Mouse (Mus musculus) kidney, adult 2 months (tissue): ENCODE results near the gene Olfr766-ps1. TPM values are rescaled to one million over a fixed set of nuclear protein-coding genes. Genes with fewer than 3 reads are reported as not detected.

Experiments
- DNase-seq: peaks from one replicate; pipeline ENCODE4 v3.0.0; 2021
- H3K27ac ChIP-seq: fragments of 200-500 bp; 2 replicates; pipeline ENCODE4 v1.5.1; 2012; ENCODE audit warnings: low read depth, low read length, control low read depth, inconsistent platforms; ENCODE audit not compliant: insufficient read depth
- H3K27me3 ChIP-seq: fragments of 200-500 bp; replicated peaks from 2 replicates; pipeline ENCODE4 v1.6.1; 2012; ENCODE audit warnings: mild to moderate bottlenecking, moderate library complexity, low read length, inconsistent platforms; ENCODE audit not compliant: control insufficient read depth, insufficient read depth
- H3K36me3 ChIP-seq: fragments of 200-500 bp; 2 replicates; pipeline ENCODE4 v1.6.1; 2012; ENCODE audit warnings: mild to moderate bottlenecking, moderate library complexity, low read length, inconsistent platforms; ENCODE audit not compliant: control insufficient read depth, insufficient read depth
- H3K4me1 ChIP-seq: fragments of 200-500 bp; 2 replicates; pipeline ENCODE4 v1.6.1; 2011; ENCODE audit warnings: low read length; ENCODE audit not compliant: control insufficient read depth, insufficient read depth
- H3K4me3 ChIP-seq: fragments of 200-500 bp; 2 replicates; pipeline ENCODE4 v1.5.1; 2011; ENCODE audit warnings: mild to moderate bottlenecking, low read depth, low read length, control low read depth; ENCODE audit not compliant: insufficient read depth
- CTCF ChIP-seq: fragments of 200-500 bp; conservative IDR thresholded peaks from 2 replicates; pipeline ENCODE4 v1.5.1; 2011; ENCODE audit warnings: low read depth, mild to moderate bottlenecking, control low read depth, low read length, moderate library complexity, mixed read lengths; ENCODE audit not compliant: insufficient read depth, insufficient read length
- POLR2A ChIP-seq: fragments of 200-500 bp; IDR thresholded peaks from one replicate; pipeline ENCODE4 v1.6.1; 2011; ENCODE audit warnings: low read depth, low read length, control low read depth
- WGBS: fragments of 180-500 bp; shearing (Covaris S2); methylation state at CpG from one replicate; pipeline ENCODE4 v1.1.7; 2018; 5-methylcytosine and 5-hydroxymethylcytosine counted together
- polyA plus RNA-seq: library from polyadenylated mRNA; depleted of rRNA; stranded (reverse); fragments of >200 nt; gene quantifications from 2 replicates; pipeline ENCODE4 v1.2.3, GENCODE M21; 2012; rRNA removed

The Olfr766-ps1 gene
- polyA plus RNA-seq, 1 experiment = not detected

- TF ChIP-seq CTCF (no peak), POLR2A (no peak)
These were observed 40.4 kb downstream of the Olfr766-ps1 start for GRCm38 (mm10) chr10:129028343-129028742.

GRCm38 (mm10) chr10:129026018-129026662, 42.6 kb downstream of the Olfr766-ps1 start:
- peak; percentile 37 for DNase-seq

More at GRCm38 (mm10) chr10:129028343-129028742, 40.4 kb downstream of the Olfr766-ps1 start:
- Histone ChIP-seq H3K36me3 (no peaks in the 10 kb centered on the region), H3K4me3 (no peak overlapping the region), H3K4me1 (no peaks in the 10 kb centered on the region), H3K27me3 (no peaks in the 10 kb centered on the region), H3K27ac (no peak overlapping the region)
- no peak for DNase-seq
- 20% methylated on average over 2 of the region's 2 CpGs for WGBS

GRCm38 (mm10) chr10:129023319-129023718, 45.5 kb downstream of the Olfr766-ps1 start:
- Histone ChIP-seq H3K4me1 (no peaks in the 10 kb centered on the region), H3K27ac (no peak overlapping the region), H3K4me3 (no peak overlapping the region), H3K36me3 (no peaks in the 10 kb centered on the region), H3K27me3 (no peaks in the 10 kb centered on the region)
- DNase-seq = no peak
- TF ChIP-seq POLR2A = no peak
- no peak for TF ChIP-seq CTCF

More at GRCm38 (mm10) chr10:129026018-129026662, 42.6 kb downstream of the Olfr766-ps1 start:
- Histone ChIP-seq H3K27ac (no peak overlapping the region), H3K4me1 (no peaks in the 10 kb centered on the region), H3K4me3 (no peak overlapping the region), H3K36me3 (no peaks in the 10 kb centered on the region), H3K27me3 (no peaks in the 10 kb centered on the region)
- WGBS = 63% methylated on average over 3 of the region's 3 CpGs
- TF ChIP-seq CTCF = peak; percentile 34
- TF ChIP-seq POLR2A = no peak

GRCm38 (mm10) chr10:129014477-129014876, 54.3 kb downstream of the Olfr766-ps1 start:
- peak; percentile 11 for DNase-seq
- no peak overlapping the region for H3K4me3 ChIP-seq
- H3K4me1 ChIP-seq = no peaks in the 10 kb centered on the region
- no peak overlapping the region for H3K27ac ChIP-seq
- H3K27me3 ChIP-seq = no peaks in the 10 kb centered on the region
- TF ChIP-seq POLR2A (no peak), CTCF (no peak)
- H3K36me3 ChIP-seq = no peaks in the 10 kb centered on the region

Other genes starting within 250 kb of the Olfr766-ps1 start
- gene Ormdl2, start 247.3 kb downstream of the Olfr766-ps1 start, polyA plus RNA-seq = 82.9 and 92.1 TPM in 2 replicates
- 2.5 and 2.9 TPM in 2 replicates for gene Gdf11, start 177.3 kb downstream of the Olfr766-ps1 start, polyA plus RNA-seq
- 713 and 847 TPM in 2 replicates for gene Cd63, start 168.0 kb downstream of the Olfr766-ps1 start, polyA plus RNA-seq
- gene Rdh5, start 146.1 kb downstream of the Olfr766-ps1 start, polyA plus RNA-seq = 38.9 and 46.0 TPM in 2 replicates
- gene Bloc1s1, start 144.9 kb downstream of the Olfr766-ps1 start, polyA plus RNA-seq = 339 and 365 TPM in 2 replicates
- 14.6 and 17.8 TPM in 2 replicates for gene Itga7, start 135.2 kb downstream of the Olfr766-ps1 start, polyA plus RNA-seq
- gene Mettl7b, start 108.0 kb downstream of the Olfr766-ps1 start, polyA plus RNA-seq = 234 and 269 TPM in 2 replicates
- gene Olfr9, start 79.5 kb downstream of the Olfr766-ps1 start, polyA plus RNA-seq = not detected in 2 replicates
- not detected in 2 replicates for gene Olfr763, start 58.2 kb downstream of the Olfr766-ps1 start, polyA plus RNA-seq
- gene Olfr764-ps1, start 29.1 kb downstream of the Olfr766-ps1 start, polyA plus RNA-seq = not detected in 2 replicates
- gene Olfr765, start 19.0 kb downstream of the Olfr766-ps1 start, polyA plus RNA-seq = not detected in 2 replicates
- not detected in 2 replicates for gene Olfr767, start 13.9 kb upstream of the Olfr766-ps1 start, polyA plus RNA-seq
- gene Olfr768, start 30.4 kb upstream of the Olfr766-ps1 start, polyA plus RNA-seq = not detected in 2 replicates
- gene Olfr769, start 48.9 kb upstream of the Olfr766-ps1 start, polyA plus RNA-seq = not detected in 2 replicates
- not detected in 2 replicates for gene Olfr770, start 70.0 kb upstream of the Olfr766-ps1 start, polyA plus RNA-seq
- gene Olfr771, start 95.8 kb upstream of the Olfr766-ps1 start, polyA plus RNA-seq = not detected in 2 replicates
- not detected in 2 replicates for gene Olfr772, start 108.9 kb upstream of the Olfr766-ps1 start, polyA plus RNA-seq
- not detected in 2 replicates for gene Olfr773, start 118.4 kb upstream of the Olfr766-ps1 start, polyA plus RNA-seq
- not detected in 2 replicates for gene Olfr774, start 167.2 kb upstream of the Olfr766-ps1 start, polyA plus RNA-seq
- gene Olfr775, start 179.4 kb upstream of the Olfr766-ps1 start, polyA plus RNA-seq = not detected in 2 replicates
- not detected in 2 replicates for gene Olfr776, start 190.2 kb upstream of the Olfr766-ps1 start, polyA plus RNA-seq
- not detected in 2 replicates for gene Olfr777, start 202.5 kb upstream of the Olfr766-ps1 start, polyA plus RNA-seq
- gene Olfr780, start 249.1 kb upstream of the Olfr766-ps1 start, polyA plus RNA-seq = not detected in 2 replicates